Mouse (Mus musculus) limb, embryonic 12.5 days (tissue): ENCODE data around the gene Atg2a. TPM values are rescaled to one million over a fixed set of nuclear protein-coding genes. Genes with fewer than 3 reads are reported as not detected.

Experiments
- ATAC-seq: fragments of 200-750 bp; cut with Nextera tagmentation; 2 replicates; pipeline ENCODE4 v1.8.0; 2017; ENCODE audit warnings: low read depth, moderate TSS enrichment; ENCODE audit not compliant: insufficient number of reproducible peaks, insufficient read depth, low FRiP score, low TSS enrichment
- H3K27ac ChIP-seq: fragments of 300-500 bp; sonication (generic); 2 replicates; pipeline ENCODE4 v1.5.1; 2016; ENCODE audit warnings: mild to moderate bottlenecking, moderate library complexity
- H3K27me3 ChIP-seq: fragments of 300-500 bp; sonication (generic); 2 replicates; pipeline ENCODE4 v1.6.1; 2016; ENCODE audit warnings: mild to moderate bottlenecking, moderate library complexity
- H3K36me3 ChIP-seq: fragments of 300-500 bp; sonication (generic); 2 replicates; pipeline ENCODE4 v1.6.1; 2016; ENCODE audit warnings: mild to moderate bottlenecking, moderate library complexity
- H3K4me1 ChIP-seq: fragments of 300-500 bp; sonication (generic); replicated peaks from 2 replicates; pipeline ENCODE4 v1.6.1; 2016
- H3K4me2 ChIP-seq: fragments of 300-500 bp; sonication (generic); 2 replicates; pipeline ENCODE4 v1.6.1; 2016; ENCODE audit warnings: mild to moderate bottlenecking, moderate library complexity
- H3K4me3 ChIP-seq: fragments of 300-500 bp; sonication (generic); replicated peaks from 2 replicates; pipeline ENCODE4 v1.5.1; 2016; ENCODE audit warnings: mild to moderate bottlenecking
- H3K9ac ChIP-seq: fragments of 300-500 bp; sonication (generic); replicated peaks from 2 replicates; pipeline ENCODE4 v1.6.1; 2016; ENCODE audit warnings: mild to moderate bottlenecking, moderate library complexity
- H3K9me3 ChIP-seq: fragments of 300-500 bp; sonication (generic); 2 replicates; pipeline ENCODE4 v1.6.1; 2016; ENCODE audit warnings: mild to moderate bottlenecking, moderate library complexity
- WGBS: fragments of 180-500 bp; shearing (Covaris S2); methylation state at CpG from one replicate; pipeline ENCODE4 v1.1.7; 2016; 5-methylcytosine and 5-hydroxymethylcytosine counted together
- polyA plus RNA-seq: library from polyadenylated mRNA; unstranded; fragments of >200 nt; fragmentation: Nextera tagmentation; extraction: Ambion mirVana; gene quantifications from 2 replicates; pipeline ENCODE4 v1.2.1, GENCODE M21; 2016

Gene Atg2a
- polyA plus RNA-seq, 1 experiment from 2014 or later, result 11.1 TPM

DNA sequence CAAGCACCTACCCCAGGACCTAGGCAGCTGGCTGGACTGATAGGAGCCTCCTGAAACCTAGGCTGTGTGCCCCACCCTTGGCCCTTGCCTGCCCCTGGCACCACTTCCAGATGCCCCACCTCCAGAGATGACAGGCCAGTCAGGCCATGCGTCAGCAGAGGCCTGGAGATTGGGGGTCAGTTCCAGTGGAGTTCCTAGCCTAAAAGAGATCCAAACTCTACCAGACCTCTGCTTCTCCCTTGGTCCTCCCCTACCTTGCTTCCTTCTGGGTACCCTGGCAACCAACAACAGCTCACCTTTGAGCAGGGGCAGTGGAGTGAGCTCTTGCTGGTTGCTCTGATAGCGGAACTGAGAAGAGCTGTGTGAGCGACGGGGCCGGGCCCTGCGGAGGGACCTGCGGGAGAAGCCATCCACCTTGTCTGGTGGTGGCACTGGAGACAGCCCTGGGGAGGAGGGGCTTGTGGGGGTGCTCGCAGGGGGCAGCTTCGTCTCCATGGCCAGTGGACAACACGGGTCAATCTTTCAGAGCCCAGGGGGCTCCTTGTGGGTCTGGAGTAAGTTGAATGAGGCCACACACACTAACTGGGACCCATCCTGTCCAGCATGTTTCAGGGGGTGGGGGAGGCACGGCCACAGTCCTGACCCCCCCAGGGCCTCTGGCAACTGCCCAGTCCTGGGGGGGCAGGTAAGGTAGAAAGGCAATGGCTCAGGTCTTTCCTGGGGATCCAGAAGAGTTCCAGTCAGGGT lies 7.0 kb upstream of the Atg2a start:
- 62% methylated on average over 11 of the region's 11 CpGs for WGBS
- H3K4me2 ChIP-seq, result peak overlapping the region; percentile 87
- H3K9me3 ChIP-seq, result no peaks in the 10 kb centered on the region
- H3K27me3 ChIP-seq, result no peaks in the 10 kb centered on the region
- peaks cover 17% of the 10 kb centered on the region for H3K4me1 ChIP-seq
- 0 out of 2 replicates have a peak overlapping the region, but pooled peaks have one; percentile 37 for H3K9ac ChIP-seq
- no peak for ATAC-seq
- no peak overlapping the region for H3K27ac ChIP-seq
- H3K36me3 ChIP-seq, result peaks cover 40% of the 10 kb centered on the region
- peak overlapping the region; percentile 82 for H3K4me3 ChIP-seq

- H3K9me3 ChIP-seq, result no peaks in the 10 kb centered on the region
- peak within 1 kb of the TSS; percentile 82 for H3K4me3 ChIP-seq
- H3K36me3 ChIP-seq, result peaks cover 32% of the 10 kb centered on the region
- peaks cover 17% of the 10 kb centered on the region for H3K4me1 ChIP-seq
- peak within 1 kb of the TSS; percentile 94 for H3K27ac ChIP-seq
- no peaks in the 10 kb centered on the region for H3K27me3 ChIP-seq
- peak within 1 kb of the TSS; percentile 87 for H3K4me2 ChIP-seq
- WGBS, result 3% methylated on average over 48 of the region's 48 CpGs
- peak within 1 kb of the TSS; percentile 73 for H3K9ac ChIP-seq
- peak; percentile 91 for ATAC-seq
These were observed 6.1 kb upstream of the Atg2a start, which contains the start of gene Ppp2r5b for GRCm38 (mm10) chr19:6235084-6236052. Gene Ppp2r5b, minus strand, starts transcription at chr19:6235872.

DNA sequence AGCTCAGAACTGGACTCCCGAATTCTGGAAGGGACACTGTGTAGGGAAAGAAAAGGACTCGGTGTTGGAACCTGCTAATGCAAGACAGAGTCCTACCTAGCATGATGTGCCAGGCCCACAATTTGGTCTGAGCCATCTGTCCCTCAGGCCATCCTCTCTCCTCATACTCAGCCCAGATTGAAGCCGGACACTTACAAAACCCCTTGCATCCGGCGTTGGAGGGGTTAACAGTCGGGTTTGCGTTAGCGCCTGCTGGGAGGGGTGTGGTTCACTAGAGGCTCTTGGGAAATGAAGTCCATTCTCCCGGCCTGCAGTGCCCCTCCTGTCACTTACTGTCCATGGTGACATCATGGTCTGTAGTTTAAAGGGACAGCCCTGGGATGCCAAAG lies 5.4 kb upstream of the Atg2a start:
- peak overlapping the region; percentile 94 for H3K27ac ChIP-seq
- no peaks in the 10 kb centered on the region for H3K9me3 ChIP-seq
- H3K36me3 ChIP-seq, result peaks cover 25% of the 10 kb centered on the region
- H3K4me3 ChIP-seq, result peak overlapping the region; percentile 82
- H3K4me1 ChIP-seq, result peaks cover 17% of the 10 kb centered on the region
- no peaks in the 10 kb centered on the region for H3K27me3 ChIP-seq
- 1% methylated on average over 9 of the region's 9 CpGs for WGBS
- peak overlapping the region; percentile 73 for H3K9ac ChIP-seq
- peak overlapping the region; percentile 87 for H3K4me2 ChIP-seq
- peak; percentile 73 for ATAC-seq

DNA sequence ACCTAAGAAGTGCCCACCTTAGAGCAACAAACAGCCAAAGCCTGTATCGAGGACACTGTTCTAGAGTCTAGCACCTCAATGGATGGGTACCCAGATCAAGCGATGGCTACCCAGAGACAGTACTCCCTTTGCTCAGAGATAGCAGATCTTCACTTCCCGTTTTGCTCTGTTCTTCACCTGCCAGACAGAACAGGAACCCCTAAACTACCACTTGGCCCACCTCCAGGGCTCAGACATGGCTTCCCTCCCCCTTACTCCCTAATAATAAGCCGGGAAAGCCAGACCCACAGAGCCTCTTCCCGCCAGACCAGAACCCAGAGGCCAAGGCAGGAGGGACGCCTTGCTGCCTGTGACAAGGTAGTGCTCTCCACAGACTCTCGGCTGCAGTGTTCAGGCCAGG lies 4.6 kb upstream of the Atg2a start:
- Histone ChIP-seq H3K27ac (no peak overlapping the region), H3K4me3 (no peak overlapping the region), H3K36me3 (peaks cover 17% of the 10 kb centered on the region), H3K9me3 (no peaks in the 10 kb centered on the region), H3K27me3 (no peaks in the 10 kb centered on the region), H3K9ac (no peak overlapping the region), H3K4me2 (no peak overlapping the region), H3K4me1 (peaks cover 17% of the 10 kb centered on the region)
- no peak for ATAC-seq
- 74% methylated on average over 7 of the region's 7 CpGs for WGBS

DNA sequence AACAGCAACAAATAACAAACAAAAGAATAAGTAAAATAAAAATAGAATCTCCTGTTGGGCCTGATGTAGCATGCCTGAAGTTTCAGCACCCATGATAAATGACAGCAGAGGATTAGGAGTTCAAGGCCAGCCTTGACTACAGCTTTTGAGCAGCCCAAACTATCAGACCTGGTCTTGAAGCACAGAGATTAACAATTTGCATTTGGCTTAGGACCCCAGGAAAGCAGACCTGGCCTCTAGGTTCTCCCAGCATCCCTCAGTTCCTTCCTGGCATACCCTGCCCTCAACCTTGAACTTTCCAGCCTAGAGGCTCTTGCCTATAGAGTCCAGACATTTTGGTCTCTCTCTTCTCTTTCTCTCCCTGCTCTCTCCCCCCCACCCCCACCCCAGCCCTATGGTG lies 2.7 kb upstream of the Atg2a start:
- no peak overlapping the region for H3K27ac ChIP-seq
- no peak overlapping the region for H3K9ac ChIP-seq
- no peak for ATAC-seq
- peaks cover 3% of the 10 kb centered on the region; the same call in 1 of the 2 replicates for H3K36me3 ChIP-seq
- H3K4me1 ChIP-seq, result peaks cover 25% of the 10 kb centered on the region
- no peaks in the 10 kb centered on the region for H3K27me3 ChIP-seq
- no peak overlapping the region for H3K4me3 ChIP-seq
- H3K4me2 ChIP-seq, result no peak overlapping the region
- H3K9me3 ChIP-seq, result no peaks in the 10 kb centered on the region

DNA sequence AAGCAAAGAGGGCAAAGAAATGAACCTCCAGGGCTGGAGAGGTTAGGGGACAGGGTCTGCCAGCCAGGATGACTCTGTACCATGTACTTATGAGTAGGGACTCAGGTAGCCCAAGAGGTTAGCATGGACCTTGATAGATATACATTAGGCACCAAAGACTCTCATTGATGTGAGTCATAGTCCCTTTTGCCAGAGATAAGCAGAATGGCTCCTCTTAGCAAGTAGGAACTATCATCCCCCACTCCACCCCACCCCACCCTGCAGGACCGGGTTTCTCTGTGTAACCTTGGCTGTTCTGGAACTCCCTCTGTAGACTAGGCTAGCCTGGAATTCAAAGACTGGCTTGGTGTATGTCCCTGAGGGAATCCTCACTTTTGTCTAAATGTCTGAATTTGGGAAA lies 1.3 kb upstream of the Atg2a start:
- WGBS, result 67% methylated on average over 1 of the region's 1 CpGs
- H3K4me3 ChIP-seq, result no peak overlapping the region
- peaks cover 15% of the 10 kb centered on the region for H3K4me1 ChIP-seq
- peaks cover 17% of the 10 kb centered on the region for H3K36me3 ChIP-seq
- no peak overlapping the region for H3K27ac ChIP-seq
- no peak overlapping the region for H3K4me2 ChIP-seq
- H3K27me3 ChIP-seq, result no peaks in the 10 kb centered on the region
- H3K9ac ChIP-seq, result no peak overlapping the region
- no peaks in the 10 kb centered on the region for H3K9me3 ChIP-seq
- no peak for ATAC-seq

DNA sequence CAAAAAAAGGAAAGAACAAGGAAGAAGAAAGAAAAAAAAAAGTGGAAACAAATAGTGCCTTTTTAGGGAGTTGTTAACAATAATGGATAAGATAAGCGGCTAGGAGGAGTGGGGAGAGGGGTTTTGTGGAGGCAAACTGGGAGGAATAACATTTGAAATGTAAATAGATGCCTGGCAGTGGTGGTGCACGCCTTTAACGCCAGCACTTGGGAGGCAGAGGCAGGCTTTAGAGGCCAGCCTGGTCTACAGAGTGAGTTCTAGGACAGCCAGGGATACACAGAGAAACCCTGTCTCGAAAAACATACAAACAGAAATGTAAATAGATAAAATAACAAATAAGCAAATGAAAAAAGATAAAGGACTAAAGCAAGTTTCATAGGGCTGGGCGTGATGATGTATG lies 743 bp upstream of the Atg2a start:
- H3K9me3 ChIP-seq, result no peaks in the 10 kb centered on the region
- peak overlapping the region; percentile 92; the same call in 1 of the 2 replicates for H3K4me2 ChIP-seq
- no peak overlapping the region; the same call in 1 of the 2 replicates for H3K27ac ChIP-seq
- H3K9ac ChIP-seq, result no peak overlapping the region
- H3K4me3 ChIP-seq, result no peak overlapping the region
- peaks cover 23% of the 10 kb centered on the region for H3K36me3 ChIP-seq
- no peaks in the 10 kb centered on the region for H3K27me3 ChIP-seq
- ATAC-seq, result no peak
- H3K4me1 ChIP-seq, result peaks cover 12% of the 10 kb centered on the region
- WGBS, result 36% methylated on average over 5 of the region's 5 CpGs

- Histone ChIP-seq H3K4me2 (peak overlapping the region; percentile 92), H3K27ac (peak overlapping the region; percentile 74; the same call in 1 of the 2 replicates), H3K36me3 (peaks cover 38% of the 10 kb centered on the region), H3K9ac (peak overlapping the region; percentile 87), H3K27me3 (no peaks in the 10 kb centered on the region), H3K4me3 (peak overlapping the region; percentile 86), H3K9me3 (no peaks in the 10 kb centered on the region), H3K4me1 (peaks cover 8% of the 10 kb centered on the region)
- 0 out of 2 replicates have a peak, but pooled peaks have one; percentile 21 for ATAC-seq
- 1% methylated on average over 4 of the region's 4 CpGs for WGBS
These were observed 813 bp downstream of the Atg2a start for GRCm38 (mm10) chr19:6242281-6242680.

- Histone ChIP-seq H3K27ac (no peak overlapping the region), H3K4me2 (0 out of 2 replicates have a peak overlapping the region, but pooled peaks have one; percentile 92), H3K4me3 (no peak overlapping the region), H3K36me3 (peaks cover 48% of the 10 kb centered on the region), H3K9ac (no peak overlapping the region), H3K4me1 (peaks cover 8% of the 10 kb centered on the region), H3K27me3 (no peaks in the 10 kb centered on the region), H3K9me3 (no peaks in the 10 kb centered on the region)
- WGBS, result 85% methylated on average over 5 of the region's 5 CpGs
- ATAC-seq, result no peak
These were observed 1.8 kb downstream of the Atg2a start for GRCm38 (mm10) chr19:6243226-6243625.

GRCm38 (mm10) chr19:6245806-6246205 lies 4.3 kb downstream of the Atg2a start:
- 89% methylated on average over 1 of the region's 1 CpGs for WGBS
- no peak for ATAC-seq
- no peaks in the 10 kb centered on the region for H3K9me3 ChIP-seq
- H3K9ac ChIP-seq, result no peak overlapping the region
- no peak overlapping the region for H3K27ac ChIP-seq
- no peak overlapping the region for H3K4me3 ChIP-seq
- peaks cover 63% of the 10 kb centered on the region for H3K36me3 ChIP-seq
- H3K27me3 ChIP-seq, result no peaks in the 10 kb centered on the region
- H3K4me1 ChIP-seq, result peaks cover 8% of the 10 kb centered on the region
- H3K4me2 ChIP-seq, result no peak overlapping the region
